Mouse (Mus musculus) lung, postnatal 10 days (tissue): ENCODE data around the gene Gm48552.

Experiments
- DNase-seq: peaks from one replicate; pipeline ENCODE4 v3.0.0; 2021

Gene Gm48552

GRCm38 (mm10) chr10:81388505-81389055 is at the start of gene Gm48552:
Gene Gm48552, plus strand, starts transcription at chr10:81389005.
- DNase-seq, result no peak

- DNase-seq, result peak; percentile 57
These were observed 48.1 kb upstream of the Gm48552 start for GRCm38 (mm10) chr10:81340551-81341332.

- peak; percentile 87 for DNase-seq
These were observed 47.4 kb upstream of the Gm48552 start for GRCm38 (mm10) chr10:81341333-81341949.

- peak; percentile 46 for DNase-seq
These were observed 45.9 kb upstream of the Gm48552 start, which contains the start of gene Gipc3 for GRCm38 (mm10) chr10:81342686-81343505. Gene Gipc3, minus strand, starts transcription at chr10:81343266.

- peak; percentile 48 for DNase-seq
These were observed 44.2 kb upstream of the Gm48552 start for GRCm38 (mm10) chr10:81344421-81345161.

- DNase-seq, result no peak
These were observed 43.7 kb upstream of the Gm48552 start for GRCm38 (mm10) chr10:81345162-81345534.

GRCm38 (mm10) chr10:81346453-81347067 is 42.2 kb upstream of the Gm48552 start:
- DNase-seq, result peak; percentile 80

- DNase-seq, result peak; percentile 85
These were observed 39.7 kb upstream of the Gm48552 start for GRCm38 (mm10) chr10:81349146-81349545.

- DNase-seq, result no peak
These were observed 38.8 kb upstream of the Gm48552 start for GRCm38 (mm10) chr10:81349961-81350350.

- peak; percentile 100 for DNase-seq
These were observed 38.3 kb upstream of the Gm48552 start, which contains the start of gene Hmg20b for GRCm38 (mm10) chr10:81350351-81351063. Gene Hmg20b, minus strand, starts transcription at chr10:81350480.

- DNase-seq, result peak; percentile 45
These were observed 37.0 kb upstream of the Gm48552 start for GRCm38 (mm10) chr10:81351678-81352291.

- DNase-seq, result no peak
These were observed 33.9 kb upstream of the Gm48552 start for GRCm38 (mm10) chr10:81354738-81355477.

- no peak for DNase-seq
These were observed 33.3 kb upstream of the Gm48552 start for GRCm38 (mm10) chr10:81355533-81355932.

GRCm38 (mm10) chr10:81356352-81356990 is 32.3 kb upstream of the Gm48552 start:
- DNase-seq, result no peak

- DNase-seq, result peak; percentile 95
These were observed 31.6 kb upstream of the Gm48552 start, which contains the start of gene Mfsd12 for GRCm38 (mm10) chr10:81356991-81357844. Gene Mfsd12, plus strand, starts transcription at chr10:81357491.

GRCm38 (mm10) chr10:81358209-81358608 is 30.6 kb upstream of the Gm48552 start:
- DNase-seq, result peak; percentile 41

GRCm38 (mm10) chr10:81358841-81359240 is 30.0 kb upstream of the Gm48552 start:
- no peak for DNase-seq

- no peak for DNase-seq
These were observed 28.1 kb upstream of the Gm48552 start for GRCm38 (mm10) chr10:81360721-81361120.
